Mouse (Mus musculus) stomach, postnatal 0 days (tissue): ENCODE results near the gene Parp1.

Experiments
- CTCF ChIP-seq: IDR thresholded peaks from 2 replicates; pipeline ENCODE4 v1.5.1; 2016; ENCODE audit warnings: antibody characterized with exemption, low read depth, mild to moderate bottlenecking, moderate library complexity
- EP300 ChIP-seq: optimal IDR thresholded peaks from 2 replicates; pipeline ENCODE3; 2016; ENCODE audit warnings: antibody characterized with exemption

GRCm38 (mm10) chr1:180607578-180607879, 38.8 kb downstream of the Parp1 start:
- TF ChIP-seq EP300 = no peak
- TF ChIP-seq CTCF = no peak
